Mouse (Mus musculus) natural killer cell, adult 2 months (primary cell): ENCODE measurements around the gene Akt1s1.

Experiments
- DNase-seq, 2 experiments: peaks; one replicate each; pipeline ENCODE4 v3.0.0; 2022; ENCODE audit warnings: low spot score in 2 of 2

Gene Akt1s1

GRCm38 (mm10) chr7:44848561-44849415, at the start of gene Akt1s1, which contains the start of gene Tbc1d17:
TSS of gene Akt1s1 (plus strand) at chr7:44848991.
TSS of gene Tbc1d17 (minus strand) at chr7:44849079.
- peak; percentile 99 for DNase-seq

- DNase-seq, result no peak
Observed at GRCm38 (mm10) chr7:44808927-44809326, 39.9 kb upstream of the Akt1s1 start.

GRCm38 (mm10) chr7:44809466-44809865, 39.3 kb upstream of the Akt1s1 start:
- no peak for DNase-seq

- no peak for DNase-seq
Observed at GRCm38 (mm10) chr7:44810365-44810764, 38.4 kb upstream of the Akt1s1 start.

- no peak for DNase-seq
Observed at GRCm38 (mm10) chr7:44810819-44811557, 37.8 kb upstream of the Akt1s1 start.

GRCm38 (mm10) chr7:44812651-44813325, 36.0 kb upstream of the Akt1s1 start:
- DNase-seq, result no peak

- no peak for DNase-seq
Observed at GRCm38 (mm10) chr7:44813985-44814384, 34.8 kb upstream of the Akt1s1 start.

GRCm38 (mm10) chr7:44814423-44814822, 34.4 kb upstream of the Akt1s1 start:
- DNase-seq, result no peak

GRCm38 (mm10) chr7:44814952-44815553, 33.7 kb upstream of the Akt1s1 start:
- DNase-seq, result no peak

GRCm38 (mm10) chr7:44815721-44816469, 32.9 kb upstream of the Akt1s1 start, which contains the start of the genes Nup62 and Il4i1:
TSS of gene Nup62 (plus strand) at chr7:44816088.
TSS of gene Il4i1 (plus strand) at chr7:44816387.
- peak; percentile 99 for DNase-seq

GRCm38 (mm10) chr7:44816470-44817021, 32.2 kb upstream of the Akt1s1 start, which contains the start of gene Atf5:
TSS of gene Atf5 (minus strand) at chr7:44816658.
- peak in 1 of 2 experiments; percentile 40 for DNase-seq

- no peak for DNase-seq
Observed at GRCm38 (mm10) chr7:44817441-44817840, 31.4 kb upstream of the Akt1s1 start.

GRCm38 (mm10) chr7:44818164-44818563, 30.6 kb upstream of the Akt1s1 start:
- DNase-seq, result no peak

- no peak for DNase-seq
Observed at GRCm38 (mm10) chr7:44818751-44819235, 30.0 kb upstream of the Akt1s1 start.

- DNase-seq, result no peak
Observed at GRCm38 (mm10) chr7:44819391-44819790, 29.4 kb upstream of the Akt1s1 start.

GRCm38 (mm10) chr7:44819863-44820262, 28.9 kb upstream of the Akt1s1 start:
- no peak for DNase-seq

GRCm38 (mm10) chr7:44820525-44820924, 28.3 kb upstream of the Akt1s1 start:
- no peak for DNase-seq

- peak in 1 of 2 experiments; percentile 24 for DNase-seq
Observed at GRCm38 (mm10) chr7:44821666-44822448, 26.9 kb upstream of the Akt1s1 start.

- no peak for DNase-seq
Observed at GRCm38 (mm10) chr7:44823409-44823808, 25.4 kb upstream of the Akt1s1 start.
